28 mouse cellular contexts compared by ENCODE assay signal in the genomic region with DNA sequence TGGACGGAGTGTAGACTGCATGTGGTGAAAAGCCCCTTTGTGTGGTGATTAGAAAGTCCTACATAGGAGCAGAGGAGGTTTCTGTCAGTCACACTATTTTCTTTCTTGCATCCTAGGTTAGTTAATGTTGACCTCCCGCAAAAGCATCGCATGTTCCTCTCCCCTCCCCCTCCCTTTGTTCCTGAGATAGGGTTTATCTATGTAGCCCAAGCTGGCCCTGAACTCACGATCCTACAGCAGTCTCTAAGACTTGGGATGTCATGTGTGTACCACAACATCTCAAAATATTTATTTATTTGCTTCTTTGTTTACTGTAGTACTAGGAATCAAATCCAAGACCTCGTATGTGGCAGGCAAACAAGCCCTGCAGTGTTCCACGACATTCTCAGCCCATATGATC.
DNase-seq lines count a peak whose midpoint lies in the region; ATAC-seq and TF ChIP-seq lines count a peak whose summit lies in the region.
"Had no signal": no experiment of that assay in that cellular context is flagged by ENCODE, and none has a peak within 500 bp of the region (broad histone marks: within the 10 kb centered on the region; RNA-seq: fewer than 3 reads in every experiment).

No protein-coding gene starts in this region.

- no peaks in the 10 kb centered on the region for H3K36me3 ChIP-seq in heart, embryonic 16.5 days (ENCODE audit: control insufficient read depth, insufficient read depth)
- H3K36me3 ChIP-seq in MEL (ENCODE audit: control insufficient read depth in 1 of 2, insufficient read depth in 2 of 2, low read length in 2 of 2): peaks cover 0 to 4% of the 10 kb centered on the region in 2 experiments; a peak in 1 of 4 replicates
- H3K36me3 ChIP-seq in embryonic facial prominence, embryonic 13.5 days: no peaks in the 10 kb centered on the region
- no peaks in the 10 kb centered on the region for H3K36me3 ChIP-seq in liver, embryonic 16.5 days (ENCODE audit: control insufficient read depth, insufficient read depth)
- H3K36me3 ChIP-seq in forebrain, embryonic 13.5 days (ENCODE audit: poor library complexity, severe bottlenecking): no peaks in the 10 kb centered on the region
- H3K36me3 ChIP-seq: embryonic facial prominence, embryonic 12.5 days; G1E; lung, embryonic 15.5 days; midbrain, embryonic 13.5 days; neural tube, embryonic 12.5 days had no signal

- no peak overlapping the region for H3K4me2 ChIP-seq in heart, embryonic 16.5 days (ENCODE audit: low read depth, low read length)
- H3K4me2 ChIP-seq in embryonic facial prominence, embryonic 13.5 days: no peak overlapping the region
- peak overlapping the region; percentile 19; the same call in 1 of the 2 replicates for H3K4me2 ChIP-seq in liver, embryonic 16.5 days (ENCODE audit: low read depth, low read length)
- no peak overlapping the region for H3K4me2 ChIP-seq in forebrain, embryonic 13.5 days
- H3K4me2 ChIP-seq: embryonic facial prominence, embryonic 12.5 days; hindbrain, embryonic 14.5 days; lung, embryonic 15.5 days; midbrain, embryonic 13.5 days; neural tube, embryonic 12.5 days had no signal

- no peaks in the 10 kb centered on the region for H3K9me3 ChIP-seq in heart, embryonic 16.5 days (replicated peaks; ENCODE audit: control insufficient read depth, low read length)
- H3K9me3 ChIP-seq in MEL (replicated peaks; ENCODE audit: insufficient read depth, low read length): no peaks in the 10 kb centered on the region
- H3K9me3 ChIP-seq in embryonic facial prominence, embryonic 13.5 days: no peaks in the 10 kb centered on the region
- no peaks in the 10 kb centered on the region for H3K9me3 ChIP-seq in liver, embryonic 16.5 days (replicated peaks; ENCODE audit: control insufficient read depth, low read length)
- no peaks in the 10 kb centered on the region for H3K9me3 ChIP-seq in forebrain, embryonic 13.5 days (replicated peaks)
- H3K9me3 ChIP-seq: embryonic facial prominence, embryonic 12.5 days; lung, embryonic 15.5 days; midbrain, embryonic 13.5 days; neural tube, embryonic 12.5 days had no signal

- no peak for TF ChIP-seq CTCF in MEL (IDR thresholded peaks at IDR 0.05 in 2 of 3, conservative IDR thresholded peaks at IDR 0.05 in 1 of 3; ENCODE audit: control insufficient read depth in 1 of 3, insufficient read depth in 1 of 3, low read depth in 2 of 3, low read length in 3 of 3, poor library complexity in 1 of 3, severe bottlenecking in 1 of 3)
- no peak for TF ChIP-seq CTCF in cerebellum, adult 2 months (IDR thresholded peaks at IDR 0.05; ENCODE audit: borderline replicate concordance, insufficient read depth, low read depth, low read length)

- H3K4me1 ChIP-seq in heart, embryonic 16.5 days (ENCODE audit: control insufficient read depth, insufficient read depth, low read length): peaks cover 25% of the 10 kb centered on the region
- H3K4me1 ChIP-seq in MEL (ENCODE audit: control insufficient read depth in 1 of 2, insufficient read depth in 2 of 2, low read length in 2 of 2): peaks cover 0 to 18% of the 10 kb centered on the region in 2 experiments; a peak in 2 of 4 replicates
- peaks cover 27% of the 10 kb centered on the region for H3K4me1 ChIP-seq in embryonic facial prominence, embryonic 13.5 days
- H3K4me1 ChIP-seq in liver, embryonic 16.5 days (ENCODE audit: control insufficient read depth, low read depth, low read length): peaks cover 16% of the 10 kb centered on the region
- H3K4me1 ChIP-seq in cerebellum, adult 2 months (ENCODE audit: control insufficient read depth, insufficient read depth, low read length): no peaks in the 10 kb centered on the region
- peaks cover 6% of the 10 kb centered on the region; the same call in 1 of the 2 replicates for H3K4me1 ChIP-seq in forebrain, embryonic 13.5 days
- H3K4me1 ChIP-seq: neural tube, embryonic 12.5 days had no signal

- intact Hi-C loops in heart, postnatal 14 days (cut with DNase I): loop anchor here (5.0 kb wide), 1 partner anchor 166 kb away; no protein-coding TSS in a partner anchor

- no peak overlapping the region for H3K4me3 ChIP-seq in heart, embryonic 16.5 days (ENCODE audit: low read length)
- no peak overlapping the region for H3K4me3 ChIP-seq in MEL (ENCODE audit: control insufficient read depth in 1 of 2, insufficient read depth in 1 of 2, low read depth in 2 of 2, low read length in 2 of 2)
- H3K4me3 ChIP-seq in embryonic facial prominence, embryonic 13.5 days: no peak overlapping the region
- no peak overlapping the region for H3K4me3 ChIP-seq in liver, embryonic 16.5 days (ENCODE audit: low read depth, low read length)
- no peak overlapping the region for H3K4me3 ChIP-seq in cerebellum, adult 2 months (replicated peaks; ENCODE audit: insufficient read depth, low read depth, low read length)
- H3K4me3 ChIP-seq in forebrain, embryonic 13.5 days: no peak overlapping the region
- H3K4me3 ChIP-seq: embryonic facial prominence, embryonic 12.5 days; lung, embryonic 15.5 days; midbrain, embryonic 13.5 days; neural tube, embryonic 12.5 days had no signal

- no peak for TF ChIP-seq RAD21 in MEL (IDR thresholded peaks at IDR 0.05; ENCODE audit: low read depth, low read length)

- ATAC-seq in heart, embryonic 16.5 days (replicated peaks; ENCODE audit: extremely low read depth, insufficient read depth, low FRiP score): no peak
- no peak for ATAC-seq in embryonic facial prominence, embryonic 13.5 days (ENCODE audit: insufficient number of reproducible peaks, insufficient read depth, low FRiP score, low TSS enrichment, low read depth)
- ATAC-seq in liver, embryonic 16.5 days (ENCODE audit: low read depth): peak; percentile 56
- no peak for ATAC-seq in forebrain, embryonic 13.5 days
- ATAC-seq: forebrain, embryonic 16.5 days; inflammation-experienced regulatory T-cells, adult 6 months; midbrain, embryonic 13.5 days had no signal

- no peaks in the 10 kb centered on the region for H3K27me3 ChIP-seq in heart, embryonic 16.5 days (ENCODE audit: control insufficient read depth, insufficient read depth, low read length)
- H3K27me3 ChIP-seq in MEL (ENCODE audit: control insufficient read depth in 1 of 2, insufficient read depth in 2 of 2, low read length in 2 of 2): no peaks in the 10 kb centered on the region; a peak in 1 of 4 replicates
- H3K27me3 ChIP-seq in embryonic facial prominence, embryonic 13.5 days: no peaks in the 10 kb centered on the region
- H3K27me3 ChIP-seq in liver, embryonic 16.5 days (ENCODE audit: control insufficient read depth, insufficient read depth, low read depth, low read length): no peaks in the 10 kb centered on the region
- H3K27me3 ChIP-seq in cerebellum, adult 2 months (ENCODE audit: control insufficient read depth, insufficient read depth, low read length): no peaks in the 10 kb centered on the region
- no peaks in the 10 kb centered on the region for H3K27me3 ChIP-seq in forebrain, embryonic 13.5 days
- H3K27me3 ChIP-seq: CH12.LX; embryonic facial prominence, embryonic 12.5 days; lung, embryonic 15.5 days; midbrain, embryonic 13.5 days had no signal

- no peak for TF ChIP-seq POLR2A in MEL (IDR thresholded peaks at IDR 0.05; ENCODE audit: control insufficient read depth in 1 of 2, insufficient read depth in 1 of 2, low read depth in 1 of 2, low read length in 2 of 2, poor library complexity in 1 of 2)
- no peak for TF ChIP-seq POLR2A in cerebellum, adult 2 months (IDR thresholded peaks at IDR 0.05; ENCODE audit: borderline replicate concordance, insufficient read depth, low read length)

- H3K27ac ChIP-seq in heart, embryonic 16.5 days (ENCODE audit: low read length): peak overlapping the region; percentile 55; the same call in 1 of the 2 replicates
- no peak overlapping the region for H3K27ac ChIP-seq in MEL (ENCODE audit: control insufficient read depth, low read depth, low read length)
- peak overlapping the region; percentile 51 for H3K27ac ChIP-seq in embryonic facial prominence, embryonic 13.5 days
- H3K27ac ChIP-seq in liver, embryonic 16.5 days (ENCODE audit: low read length): no peak overlapping the region
- H3K27ac ChIP-seq in cerebellum, adult 2 months (ENCODE audit: insufficient read depth, low read length): no peak overlapping the region
- no peak overlapping the region for H3K27ac ChIP-seq in forebrain, embryonic 13.5 days
- H3K27ac ChIP-seq: embryonic facial prominence, embryonic 12.5 days; hindbrain, embryonic 14.5 days; midbrain, embryonic 13.5 days; neural tube, embryonic 12.5 days had no signal

- 71% methylated on average over 6 of the region's 6 CpGs for WGBS in heart, embryonic 16.5 days
- 70% methylated on average over 6 of the region's 6 CpGs for WGBS in embryonic facial prominence, embryonic 13.5 days
- WGBS in liver, embryonic 16.5 days (ENCODE audit: insufficient replicate concordance): 35% methylated on average over 6 of the region's 6 CpGs
- 75% methylated on average over 6 of the region's 6 CpGs for WGBS in cerebellum, adult 2 months
- WGBS in forebrain, embryonic 13.5 days: 67% methylated on average over 6 of the region's 6 CpGs

- no peak for TF ChIP-seq EP300 in MEL (IDR thresholded peaks at IDR 0.05; ENCODE audit: low read depth in 1 of 2, low read length in 2 of 2)

- DNase-seq in heart, postnatal 14 days: no peak
- DNase-seq in MEL (ENCODE audit: low read depth, low spot score): peak; percentile 7
- DNase-seq in cerebellum, adult 2 months: no peak
- DNase-seq: adrenal gland, adult 8-10 months; B cell, adult 2 months; cerebellum, adult 11-12 months; cerebellum, postnatal 14 days; gastrocnemius, postnatal 36 days; heart, postnatal 4 days; kidney, adult 18-20 months; kidney, postnatal 4 days; lung, postnatal 4 days; retina, postnatal 1 day; right cerebral cortex, postnatal 25 days; spleen, adult 18-20 months had no signal

- H3K79me2 ChIP-seq in MEL (ENCODE audit: control insufficient read depth, insufficient read depth, low read length, poor library complexity): no peaks in the 10 kb centered on the region

- no peak overlapping the region for H3K9ac ChIP-seq in heart, embryonic 16.5 days (ENCODE audit: low read length)
- no peak overlapping the region for H3K9ac ChIP-seq in MEL (ENCODE audit: control insufficient read depth, low read depth, low read length, poor library complexity, severe bottlenecking)
- no peak overlapping the region for H3K9ac ChIP-seq in embryonic facial prominence, embryonic 13.5 days
- no peak overlapping the region for H3K9ac ChIP-seq in liver, embryonic 16.5 days (ENCODE audit: low read depth, low read length)
- no peak overlapping the region for H3K9ac ChIP-seq in forebrain, embryonic 13.5 days
- H3K9ac ChIP-seq: embryonic facial prominence, embryonic 12.5 days; hindbrain, embryonic 14.5 days; lung, embryonic 15.5 days; midbrain, embryonic 13.5 days; neural tube, embryonic 12.5 days had no signal

TF ChIP-seq in MEL, 35 proteins besides CTCF, POLR2A, EP300 and RAD21 (continues in another document):
- TF ChIP-seq ETS1 (IDR thresholded peaks at IDR 0.05; ENCODE audit: low read depth, low read length): no peak
- no peak for TF ChIP-seq GATA1 (IDR thresholded peaks at IDR 0.05; ENCODE audit: low read depth, low read length)
- TF ChIP-seq USF2 (IDR thresholded peaks at IDR 0.05; ENCODE audit: borderline replicate concordance in 1 of 2, insufficient read depth in 1 of 2, low read depth in 1 of 2, low read length in 2 of 2): no peak
- TF ChIP-seq MAX (IDR thresholded peaks at IDR 0.05; ENCODE audit: low read length): no peak
- TF ChIP-seq MEF2A (IDR thresholded peaks at IDR 0.05; ENCODE audit: extremely low read depth, insufficient replicate concordance, low read depth, low read length, poor library complexity, severe bottlenecking): no peak

Comparison
In these comparisons a context has a peak if more than half of its experiments do, and no peak if none do; other contexts are left out.
1. H3K27ac ChIP-seq: peak in heart, embryonic 16.5 days (single experiment) and embryonic facial prominence, embryonic 13.5 days (single experiment); none in MEL (single experiment), liver, embryonic 16.5 days (single experiment), cerebellum, adult 2 months (single experiment) and forebrain, embryonic 13.5 days (single experiment).